Mouse (Mus musculus): ENCODE results near the gene Zkscan5. TPM values are rescaled to one million over a fixed set of nuclear protein-coding genes. Genes with fewer than 3 reads are reported as not detected.
A peak's percentile ranks its signal among the peaks of the same experiment; 100 is the strongest.

The Zkscan5 gene
- polyA plus RNA-seq, 2 experiments = 2.1 to 2.9 TPM

DNA sequence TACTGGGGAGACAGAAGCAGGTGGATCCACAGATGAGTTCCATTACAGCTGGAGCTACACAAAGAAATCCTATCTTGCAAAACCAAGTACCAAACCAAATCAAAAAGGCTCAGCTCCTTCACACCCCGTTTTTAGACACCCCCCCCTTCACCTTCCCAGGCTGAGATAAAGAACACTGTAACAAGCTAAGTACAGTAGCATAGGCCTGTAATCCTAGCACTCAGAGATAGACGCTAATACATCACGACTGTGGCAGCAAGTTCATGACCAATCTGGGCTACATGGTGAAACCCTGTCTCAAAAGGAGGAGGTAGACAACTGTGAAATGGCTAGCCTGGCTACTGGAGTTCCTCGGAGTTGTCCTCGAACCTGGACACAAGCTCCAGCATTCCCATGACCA lies 14.0 kb upstream of the Zkscan5 start:
- peak; percentile 29; the same call in 1 of the 2 replicates for ATAC-seq (ENCODE audit: insufficient read depth)
- 13% methylated on average over 5 of the region's 5 CpGs for WGBS (ENCODE audit: insufficient replicate concordance)
- H3K4me3 ChIP-seq (ENCODE audit: insufficient read depth in 1 of 2, low read depth in 2 of 2, low read length in 2 of 2) = peak overlapping the region; percentile 87 to 95

DNA sequence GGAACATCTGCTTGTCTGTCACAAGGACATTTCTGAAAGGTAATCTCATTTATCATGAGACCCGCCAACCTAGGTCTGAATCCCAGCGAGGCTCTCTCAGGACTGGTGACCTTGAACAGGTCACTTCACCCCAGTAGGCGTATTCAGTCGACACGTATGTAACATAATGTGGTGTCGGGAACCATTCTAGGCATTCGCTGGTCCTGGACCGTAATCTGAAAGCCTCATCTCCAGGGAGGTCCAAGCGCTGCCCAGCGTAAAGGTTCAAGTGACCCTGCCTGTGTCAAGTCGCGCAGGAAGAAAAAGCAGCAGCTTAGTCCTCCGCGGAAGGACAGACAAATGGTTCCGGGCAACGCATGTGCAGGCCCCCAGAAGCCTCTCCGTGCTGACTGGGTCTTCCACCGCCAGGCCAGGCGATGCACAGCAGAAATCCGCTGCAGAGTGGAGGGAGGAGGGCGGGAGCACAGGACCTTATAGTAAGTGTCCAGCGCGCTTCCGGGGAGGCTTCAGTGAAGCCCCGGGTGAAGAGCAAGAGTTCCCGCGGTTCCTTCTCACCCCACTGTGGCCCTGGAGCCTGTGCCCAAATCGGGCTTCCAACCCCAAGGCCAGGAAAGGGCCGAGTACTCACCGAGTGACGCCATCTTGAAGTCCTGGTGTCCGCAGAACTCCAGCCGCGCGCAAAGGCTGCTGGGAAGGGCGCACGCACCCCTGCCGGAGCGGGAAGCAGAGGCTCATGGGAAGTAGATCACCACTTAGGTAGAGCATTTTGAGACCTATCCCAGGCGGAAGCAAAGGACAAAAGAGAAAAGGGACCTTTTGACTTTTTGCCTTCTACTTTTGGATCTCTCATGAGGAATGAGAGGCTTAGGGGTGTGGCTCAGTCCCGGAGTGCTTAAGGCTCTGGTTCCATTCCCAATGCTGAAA lies 13.2 kb upstream of the Zkscan5 start:
- ATAC-seq (ENCODE audit: insufficient read depth) (peak; percentile 87), DNase-seq (ENCODE audit: low read depth in 3 of 3, low spot score in 3 of 3) (peak; percentile 81 to 84 (median 82))
- H3K27me3 ChIP-seq (ENCODE audit: control insufficient read depth, insufficient read depth, low read length) = no peaks in the 10 kb centered on the region
- peak overlapping the region; percentile 65 for H3K27ac ChIP-seq
- no peaks in the 10 kb centered on the region for H3K9me3 ChIP-seq (ENCODE audit: control insufficient read depth, low read length)
- WGBS (ENCODE audit: insufficient replicate concordance) = under 1% methylated on average over 41 of the region's 41 CpGs
- TF ChIP-seq EP300 (IDR thresholded peaks at IDR 0.05; ENCODE audit: low read depth) (no peak), CTCF (IDR thresholded peaks at IDR 0.05; ENCODE audit: low read depth) (0 out of 2 replicates have a peak, but pooled peaks have one; percentile 8)
- peak overlapping the region; percentile 87 for H3K4me2 ChIP-seq (ENCODE audit: low read depth)
- H3K36me3 ChIP-seq (replicated peaks; ENCODE audit: control insufficient read depth, insufficient read depth, low read depth) = peaks cover 35% of the 10 kb centered on the region
- H3K4me3 ChIP-seq (ENCODE audit: insufficient read depth in 1 of 2, low read depth in 2 of 2, low read length in 2 of 2) = peak overlapping the region; percentile 87 to 95
- peaks cover 17 to 25% of the 10 kb centered on the region in 2 experiments for H3K4me1 ChIP-seq (replicated peaks; ENCODE audit: control insufficient read depth in 2 of 2, insufficient read depth in 2 of 2, low read length in 1 of 2)
- peak overlapping the region; percentile 92 for H3K9ac ChIP-seq (replicated peaks)

More for the DNA sequence above, 14.0 kb upstream of the Zkscan5 start:
- TF ChIP-seq CTCF (IDR thresholded peaks at IDR 0.05; ENCODE audit: low read depth) = no peak
- TF ChIP-seq EP300 (IDR thresholded peaks at IDR 0.05; ENCODE audit: low read depth) = 0 out of 2 replicates have a peak, but pooled peaks have one; percentile 8
- no peaks in the 10 kb centered on the region for H3K27me3 ChIP-seq (ENCODE audit: control insufficient read depth, insufficient read depth, low read length)
- peak overlapping the region; percentile 92 for H3K9ac ChIP-seq (replicated peaks)
- peaks cover 34% of the 10 kb centered on the region for H3K36me3 ChIP-seq (replicated peaks; ENCODE audit: control insufficient read depth, insufficient read depth, low read depth)
- no peak for DNase-seq (ENCODE audit: low read depth in 3 of 3, low spot score in 3 of 3)
- H3K4me1 ChIP-seq (replicated peaks; ENCODE audit: control insufficient read depth in 2 of 2, insufficient read depth in 2 of 2, low read length in 1 of 2) = peaks cover 17 to 25% of the 10 kb centered on the region in 2 experiments
- peak overlapping the region; percentile 65 for H3K27ac ChIP-seq
- no peaks in the 10 kb centered on the region for H3K9me3 ChIP-seq (ENCODE audit: control insufficient read depth, low read length)
- peak overlapping the region; percentile 87 for H3K4me2 ChIP-seq (ENCODE audit: low read depth)

DNA sequence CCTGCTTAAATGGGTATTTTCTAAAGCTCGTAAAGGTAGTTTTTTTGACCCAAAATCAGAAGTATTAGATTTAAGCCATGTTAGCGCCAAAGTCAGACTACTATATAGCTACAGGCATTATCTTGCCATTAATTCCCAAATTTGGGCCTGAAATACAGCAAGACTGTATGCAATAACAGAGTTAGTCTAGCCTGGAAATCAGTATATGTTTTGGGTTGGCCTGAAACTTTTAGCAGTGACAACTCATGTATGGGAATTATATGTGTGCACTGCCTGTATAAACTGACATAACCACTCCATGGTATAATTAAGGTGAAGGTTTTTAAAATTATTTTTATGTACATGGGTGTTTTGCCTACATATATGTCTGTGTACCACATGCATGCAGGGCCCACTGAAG lies 12.4 kb upstream of the Zkscan5 start, which contains the start of gene Atp5j2:
TSS of gene Atp5j2 (minus strand) at position 101 of the 400 bp plus-strand sequence.
- H3K4me3 ChIP-seq (ENCODE audit: insufficient read depth in 1 of 2, low read depth in 2 of 2, low read length in 2 of 2) = peak within 1 kb of the TSS; percentile 87 to 95
- H3K27ac ChIP-seq = peak within 1 kb of the TSS; percentile 65
- no peak for TF ChIP-seq EP300 (IDR thresholded peaks at IDR 0.05; ENCODE audit: low read depth)
- no peak for TF ChIP-seq CTCF (IDR thresholded peaks at IDR 0.05; ENCODE audit: low read depth)
- peak within 1 kb of the TSS; percentile 87 for H3K4me2 ChIP-seq (ENCODE audit: low read depth)
- peaks cover 17 to 25% of the 10 kb centered on the region in 2 experiments for H3K4me1 ChIP-seq (replicated peaks; ENCODE audit: control insufficient read depth in 2 of 2, insufficient read depth in 2 of 2, low read length in 1 of 2)
- DNase-seq (ENCODE audit: low read depth in 3 of 3, low spot score in 3 of 3) (no peak), ATAC-seq (ENCODE audit: insufficient read depth) (no peak)
- no peaks in the 10 kb centered on the region for H3K27me3 ChIP-seq (ENCODE audit: control insufficient read depth, insufficient read depth, low read length)
- peak within 1 kb of the TSS; percentile 92 for H3K9ac ChIP-seq (replicated peaks)
- peaks cover 27% of the 10 kb centered on the region for H3K36me3 ChIP-seq (replicated peaks; ENCODE audit: control insufficient read depth, insufficient read depth, low read depth)
- WGBS (ENCODE audit: insufficient replicate concordance) = 82% methylated on average over 2 of the region's 2 CpGs
- H3K9me3 ChIP-seq (ENCODE audit: control insufficient read depth, low read length) = no peaks in the 10 kb centered on the region

DNA sequence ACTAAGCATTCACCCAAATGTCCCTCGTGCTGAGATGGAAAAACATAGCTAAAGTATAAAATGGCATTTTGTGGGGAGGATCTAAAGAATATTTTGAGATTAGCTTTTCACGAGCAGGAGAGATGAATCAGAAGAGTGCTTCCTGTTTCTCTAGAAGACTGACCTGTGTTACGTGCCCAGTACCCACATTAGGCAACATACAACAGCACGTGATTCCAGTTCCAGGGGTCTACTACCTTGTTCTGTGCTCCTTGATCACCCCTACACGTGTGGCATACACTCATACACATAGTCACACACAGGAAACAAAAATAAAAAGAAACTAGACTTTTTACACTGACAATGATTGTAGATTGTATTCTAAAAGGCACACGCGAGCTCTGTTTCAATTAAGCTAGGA lies 4.0 kb upstream of the Zkscan5 start:
- TF ChIP-seq CTCF (IDR thresholded peaks at IDR 0.05; ENCODE audit: low read depth) (no peak), EP300 (IDR thresholded peaks at IDR 0.05; ENCODE audit: low read depth) (no peak)
- Histone ChIP-seq H3K27ac (no peak overlapping the region), H3K4me3 (ENCODE audit: insufficient read depth in 1 of 2, low read depth in 2 of 2, low read length in 2 of 2) (peak overlapping the region in 1 of 2 experiments; percentile 98; a peak in 2 of 4 replicates), H3K9ac (replicated peaks) (peak overlapping the region; percentile 12; the same call in 1 of the 2 replicates), H3K4me1 (replicated peaks; ENCODE audit: control insufficient read depth in 2 of 2, insufficient read depth in 2 of 2, low read length in 1 of 2) (peaks cover 6 to 14% of the 10 kb centered on the region in 2 experiments), H3K4me2 (ENCODE audit: low read depth) (peak overlapping the region; percentile 81), H3K27me3 (ENCODE audit: control insufficient read depth, insufficient read depth, low read length) (no peaks in the 10 kb centered on the region), H3K36me3 (replicated peaks; ENCODE audit: control insufficient read depth, insufficient read depth, low read depth) (peaks cover 7% of the 10 kb centered on the region; the same call in 1 of the 2 replicates), H3K9me3 (ENCODE audit: control insufficient read depth, low read length) (no peaks in the 10 kb centered on the region)
- DNase-seq (ENCODE audit: low read depth in 3 of 3, low spot score in 3 of 3) (no peak), ATAC-seq (ENCODE audit: insufficient read depth) (no peak)
- 64% methylated on average over 7 of the region's 7 CpGs for WGBS (ENCODE audit: insufficient replicate concordance)
